Mouse (Mus musculus) heart, postnatal 0 days (tissue): ENCODE results near the gene Il6st. TPM values are rescaled to one million over a fixed set of nuclear protein-coding genes. Genes with fewer than 3 reads are reported as not detected.
A peak's percentile ranks its signal among the peaks of the same experiment; 100 is the strongest.

Experiments used
- ATAC-seq: fragments of 200-750 bp; cut with Nextera tagmentation; 2 replicates; pipeline ENCODE4 v1.8.0; 2017; ENCODE audit warnings: low read depth, moderate number of reproducible peaks, moderate library complexity; ENCODE audit not compliant: insufficient read depth
- DNase-seq: peaks from one replicate; pipeline ENCODE4 v3.0.0-alpha.2; 2016; ENCODE audit warnings: low spot score
- H3K27ac ChIP-seq: fragments of 300-500 bp; sonication (generic); 2 replicates; pipeline ENCODE4 v1.5.1; 2014; ENCODE audit warnings: low read depth, mild to moderate bottlenecking
- H3K27me3 ChIP-seq: fragments of 300-500 bp; sonication (generic); 2 replicates; pipeline ENCODE4 v1.6.1; 2014; ENCODE audit warnings: low read length, mixed read lengths; ENCODE audit not compliant: control insufficient read depth, insufficient read depth
- H3K36me3 ChIP-seq: fragments of 300-500 bp; sonication (generic); replicated peaks from 2 replicates; pipeline ENCODE4 v1.6.1; 2014; ENCODE audit warnings: low read length, mixed read lengths; ENCODE audit not compliant: control insufficient read depth, insufficient read depth
- H3K4me1 ChIP-seq: fragments of 300-500 bp; sonication (generic); 2 replicates; pipeline ENCODE4 v1.6.1; 2014; ENCODE audit warnings: antibody characterized with exemption; ENCODE audit not compliant: control insufficient read depth, insufficient read depth
- H3K4me2 ChIP-seq: fragments of 300-500 bp; sonication (generic); 2 replicates; pipeline ENCODE4 v1.6.1; 2014; ENCODE audit warnings: low read depth, mild to moderate bottlenecking, low read length, moderate library complexity
- H3K4me3 ChIP-seq: fragments of 300-500 bp; sonication (generic); 2 replicates; pipeline ENCODE4 v1.5.1; 2014; ENCODE audit warnings: low read depth, low read length
- H3K9ac ChIP-seq: fragments of 300-500 bp; sonication (generic); replicated peaks from 2 replicates; pipeline ENCODE4 v1.6.1; 2014; ENCODE audit warnings: low read depth, low read length, mixed read lengths
- H3K9me3 ChIP-seq: fragments of 300-500 bp; sonication (generic); replicated peaks from 2 replicates; pipeline ENCODE4 v1.6.1; 2016; ENCODE audit warnings: low read length; ENCODE audit not compliant: control insufficient read depth
- CTCF ChIP-seq: IDR thresholded peaks from 2 replicates; pipeline ENCODE4 v1.5.1; 2016; ENCODE audit warnings: antibody characterized with exemption, control low read depth, low read depth
- EP300 ChIP-seq: IDR thresholded peaks from 2 replicates; pipeline ENCODE4 v1.6.1; 2016; ENCODE audit warnings: antibody characterized with exemption, low read depth
- WGBS: fragments of 180-500 bp; shearing (Covaris S2); extraction: QIAGEN DNeasy Blood & Tissue Kit; methylation state at CpG from one replicate; pipeline ENCODE4 v1.1.7; 2014; 5-methylcytosine and 5-hydroxymethylcytosine counted together
- polyA plus RNA-seq: library from polyadenylated mRNA; unstranded; fragments of >200 nt; fragmentation: Nextera tagmentation; extraction: Ambion mirVana; gene quantifications from 2 replicates; pipeline ENCODE4 v1.2.1, GENCODE M21; 2015
- total RNA-seq: library from RNA; depleted of rRNA; stranded (reverse); fragments of >200 nt; gene quantifications from 2 replicates; pipeline ENCODE4 v1.2.3, GENCODE M21; 2014; ENCODE audit warnings: low replicate concordance

Il6st gene
- total and polyA plus RNA-seq, 2 experiments from 2014 or later, result 29.9 to 98.0 TPM

DNA sequence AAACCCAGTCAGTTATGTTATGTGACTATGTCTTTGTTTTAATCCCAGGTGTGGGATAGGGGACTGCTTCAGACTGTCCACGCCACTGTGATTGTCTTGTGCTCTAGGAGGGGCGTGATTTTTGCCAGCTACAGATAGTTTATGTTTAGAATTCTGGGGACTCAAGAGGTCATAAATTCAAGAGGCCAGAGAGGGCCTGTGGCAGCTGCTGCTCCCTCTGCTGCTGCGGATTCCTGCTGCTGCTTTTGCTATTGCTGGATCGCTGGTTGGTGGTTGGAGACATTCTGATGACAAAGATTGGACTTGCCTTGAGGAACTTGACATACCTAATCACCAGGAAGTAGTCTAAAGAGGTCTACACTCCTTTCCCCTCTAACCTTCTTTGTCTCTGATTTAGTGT is 72.7 kb downstream of the Il6st start:
- Histone ChIP-seq H3K9ac (no peak overlapping the region), H3K4me3 (no peak overlapping the region), H3K27ac (no peak overlapping the region), H3K36me3 (no peaks in the 10 kb centered on the region), H3K4me2 (no peak overlapping the region), H3K4me1 (peaks cover 15% of the 10 kb centered on the region; the same call in 1 of the 2 replicates), H3K9me3 (no peaks in the 10 kb centered on the region), H3K27me3 (no peaks in the 10 kb centered on the region)
- TF ChIP-seq EP300, result no peak
- no peak for TF ChIP-seq CTCF
- DNase-seq (no peak), ATAC-seq (no peak)
- 59% methylated on average over 4 of the region's 4 CpGs for WGBS

GRCm38 (mm10) chr13:112537065-112537464 is 73.2 kb downstream of the Il6st start:
- Histone ChIP-seq H3K27me3 (no peaks in the 10 kb centered on the region), H3K4me2 (no peak overlapping the region), H3K9ac (no peak overlapping the region), H3K4me3 (no peak overlapping the region), H3K27ac (no peak overlapping the region), H3K9me3 (no peaks in the 10 kb centered on the region), H3K36me3 (no peaks in the 10 kb centered on the region), H3K4me1 (peaks cover 18% of the 10 kb centered on the region; the same call in 1 of the 2 replicates)
- no peak for DNase-seq
- TF ChIP-seq CTCF, result no peak
- TF ChIP-seq EP300, result no peak
- no peak for ATAC-seq
- WGBS, result 80% methylated on average over 7 of the region's 7 CpGs

DNA sequence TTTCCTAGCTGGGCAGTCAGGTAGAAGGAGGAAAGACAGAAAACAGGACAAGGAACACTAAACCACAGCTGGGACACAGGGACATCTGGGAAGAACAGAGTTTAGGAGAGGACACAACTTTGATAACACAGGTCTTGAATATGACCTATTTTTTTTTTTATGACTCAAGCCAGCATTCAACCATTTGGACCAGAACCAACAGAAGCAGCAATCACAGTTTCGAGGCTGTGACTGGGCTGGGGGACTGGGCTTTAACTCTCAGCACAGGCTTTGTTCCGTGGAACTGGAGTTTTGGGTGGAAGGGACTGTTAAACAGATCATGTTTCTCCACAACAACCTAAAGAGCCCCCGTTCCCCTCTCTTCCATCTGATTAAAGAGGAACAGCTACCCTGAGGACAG is 76.7 kb downstream of the Il6st start:
- DNase-seq (no peak), ATAC-seq (no peak)
- Histone ChIP-seq H3K4me1 (peaks cover 13% of the 10 kb centered on the region; the same call in 1 of the 2 replicates), H3K9ac (no peak overlapping the region), H3K4me2 (no peak overlapping the region), H3K27me3 (no peaks in the 10 kb centered on the region), H3K9me3 (no peaks in the 10 kb centered on the region), H3K36me3 (no peaks in the 10 kb centered on the region), H3K4me3 (no peak overlapping the region), H3K27ac (no peak overlapping the region)
- WGBS, result 49% methylated on average over 3 of the region's 3 CpGs
- TF ChIP-seq EP300 (no peak), CTCF (no peak)

- DNase-seq (no peak), ATAC-seq (no peak)
- 39% methylated on average over 10 of the region's 10 CpGs for WGBS
- H3K9me3 ChIP-seq, result no peaks in the 10 kb centered on the region
- TF ChIP-seq EP300, result no peak
- TF ChIP-seq CTCF, result no peak
- H3K4me3 ChIP-seq, result no peak overlapping the region
- H3K36me3 ChIP-seq, result no peaks in the 10 kb centered on the region
- H3K9ac ChIP-seq, result no peak overlapping the region
- H3K4me1 ChIP-seq, result peaks cover 13% of the 10 kb centered on the region; the same call in 1 of the 2 replicates
- 0 out of 2 replicates have a peak overlapping the region, but pooled peaks have one; percentile 10 for H3K4me2 ChIP-seq
- H3K27me3 ChIP-seq, result 0 out of 2 replicates have a peak, but pooled peaks cover 4% of the 10 kb centered on the region
- H3K27ac ChIP-seq, result no peak overlapping the region
Measured at GRCm38 (mm10) chr13:112541223-112541975, 77.5 kb downstream of the Il6st start.

- Histone ChIP-seq H3K9ac (no peak overlapping the region), H3K4me3 (no peak overlapping the region), H3K27me3 (no peaks in the 10 kb centered on the region), H3K9me3 (no peaks in the 10 kb centered on the region), H3K4me1 (no peaks in the 10 kb centered on the region), H3K4me2 (no peak overlapping the region), H3K36me3 (no peaks in the 10 kb centered on the region), H3K27ac (no peak overlapping the region)
- DNase-seq (no peak), ATAC-seq (no peak)
- WGBS, result 64% methylated on average over 7 of the region's 7 CpGs
- no peak for TF ChIP-seq EP300
- no peak for TF ChIP-seq CTCF
Measured at GRCm38 (mm10) chr13:112551641-112552548, 88.0 kb downstream of the Il6st start.
